Mouse (Mus musculus) liver (tissue): Measurements from ENCODE around the gene Opn1sw.

Experiments used
- DNase-seq: peaks from one replicate; pipeline ENCODE4 v3.0.0-alpha.2; 2020; ENCODE audit warnings: mixed read lengths

Opn1sw gene

GRCm38 (mm10) chr6:29326961-29327360, 61.3 kb downstream of the Opn1sw start:
- DNase-seq: no peak
